Mouse (Mus musculus) mouse trophoblast stem cell (cell line): ENCODE data around the gene Pth.

Experiments
- in situ Hi-C, 2 experiments: fragments of 300-500 bp; cut with MseI, MboI; formaldehyde crosslinking; loops; 2 replicates in 1 of 2; 3 replicates in 1 of 2; pipeline ENCODE4 v1.15.1; 2025

Gene Pth

GRCm38 (mm10) chr7:113388470-113388869 is at the start of gene Pth:
Pth (minus strand) TSS chr7:113388570.
- in situ Hi-C loops: no loop called here

DNA sequence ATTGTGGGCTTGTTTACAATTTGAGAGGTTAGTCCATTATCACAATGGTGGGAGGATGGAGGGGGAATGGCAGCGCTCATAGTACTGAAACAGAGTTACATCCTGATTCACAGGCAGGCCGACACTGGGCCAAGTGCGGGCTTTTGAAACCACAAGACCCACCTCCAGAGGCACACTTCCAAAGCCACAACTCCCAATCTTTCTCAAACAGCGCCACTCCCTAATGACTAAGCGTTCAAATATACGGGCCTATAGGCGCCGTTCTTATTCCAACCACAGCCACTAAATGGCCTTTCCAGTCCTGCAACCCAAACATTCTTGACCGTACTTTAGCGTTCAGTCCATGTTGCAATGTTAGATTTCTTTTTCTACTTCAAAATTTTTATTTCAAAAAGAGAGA is 47.9 kb upstream of the Pth start:
- in situ Hi-C loops: no loop called here

GRCm38 (mm10) chr7:113434286-113434685 is 45.9 kb upstream of the Pth start:
- in situ Hi-C loops: no loop called here

DNA sequence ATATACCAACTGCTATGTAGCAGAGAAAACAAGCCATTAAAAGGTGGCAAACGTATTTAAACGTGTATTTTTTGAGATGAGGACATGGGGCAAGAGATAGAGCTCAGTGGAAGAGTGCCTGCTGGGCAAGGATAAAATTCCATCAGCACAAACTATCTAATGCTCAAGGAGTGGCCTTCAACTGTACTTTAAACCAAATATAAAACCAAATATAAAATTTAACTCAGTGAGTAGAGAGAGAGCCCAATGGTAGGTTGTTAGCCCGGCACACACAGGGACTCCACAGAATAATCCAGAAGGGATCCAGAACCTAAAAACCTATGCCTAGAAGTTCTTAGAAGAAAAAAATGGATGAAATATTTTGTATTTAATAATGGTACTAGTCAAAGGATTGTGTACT is 45.1 kb upstream of the Pth start:
- in situ Hi-C loops: no loop called here

DNA sequence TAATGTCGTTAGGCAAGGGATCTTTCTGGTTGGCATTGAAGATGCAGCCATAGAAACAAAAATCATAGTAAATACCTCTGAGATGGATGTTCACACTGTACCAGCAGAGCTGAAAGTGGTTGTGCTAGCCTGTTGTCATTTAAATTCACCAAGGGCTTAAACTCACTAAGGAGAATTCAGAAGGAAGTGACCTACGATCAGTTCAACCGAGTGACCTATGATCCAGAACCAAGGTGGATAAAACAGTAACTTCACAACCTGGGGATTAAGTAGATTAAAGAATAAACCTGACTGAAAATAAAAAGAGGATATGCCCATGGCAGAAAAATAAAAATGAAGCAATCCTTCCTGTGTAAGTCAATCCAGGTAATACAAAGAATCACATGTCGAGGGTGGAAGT is 44.5 kb upstream of the Pth start:
- in situ Hi-C loops: no loop called here

DNA sequence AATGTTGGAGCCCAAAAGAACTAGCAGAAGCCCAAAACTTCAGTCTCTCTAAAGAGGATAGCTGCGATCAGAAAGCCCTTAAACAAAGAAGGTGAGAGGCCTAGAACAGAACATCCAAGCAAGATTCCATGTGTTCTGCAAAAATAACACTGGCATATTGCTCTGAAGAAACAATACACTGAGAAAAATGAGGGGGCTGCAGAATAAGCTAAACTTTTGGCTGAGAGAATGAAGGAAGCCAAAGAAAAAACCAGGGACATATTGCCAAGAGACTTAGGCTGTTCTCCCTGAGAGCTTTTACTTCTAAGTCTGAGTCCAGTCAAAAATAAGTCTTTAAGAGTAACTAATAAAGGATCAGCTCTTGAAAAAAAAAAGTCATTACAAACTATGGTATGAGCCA is 32.4 kb upstream of the Pth start:
- in situ Hi-C loops: no loop called here

- in situ Hi-C loops: no loop called here
These were observed 30.9 kb upstream of the Pth start for GRCm38 (mm10) chr7:113419070-113419782.

- in situ Hi-C loops: no loop called here
These were observed 28.2 kb upstream of the Pth start for GRCm38 (mm10) chr7:113416536-113416935.

- in situ Hi-C loops: no loop called here
These were observed 26.9 kb upstream of the Pth start for GRCm38 (mm10) chr7:113415256-113415655.

DNA sequence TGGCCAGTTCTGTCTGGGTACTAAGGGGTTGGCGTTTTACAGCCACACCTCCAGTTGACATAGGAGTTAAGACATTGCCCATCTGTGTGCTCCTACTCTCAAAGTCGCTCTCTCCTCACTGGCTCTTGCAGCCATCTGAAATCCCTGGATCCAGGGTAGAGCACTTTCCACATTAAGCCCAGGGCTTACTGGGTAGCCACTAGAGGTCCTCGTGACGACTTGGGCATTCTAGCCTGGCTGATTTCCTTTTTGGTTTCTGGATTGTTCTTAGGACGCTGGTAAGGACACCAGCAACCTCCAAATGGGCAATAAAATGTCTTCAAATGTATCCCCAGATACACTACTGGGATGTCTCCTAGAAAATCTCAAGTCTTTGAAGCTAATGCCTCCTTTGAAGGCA is 20.3 kb upstream of the Pth start:
- in situ Hi-C loops: no loop called here

- in situ Hi-C loops: no loop called here
These were observed 9.7 kb upstream of the Pth start for GRCm38 (mm10) chr7:113398083-113398482.

DNA sequence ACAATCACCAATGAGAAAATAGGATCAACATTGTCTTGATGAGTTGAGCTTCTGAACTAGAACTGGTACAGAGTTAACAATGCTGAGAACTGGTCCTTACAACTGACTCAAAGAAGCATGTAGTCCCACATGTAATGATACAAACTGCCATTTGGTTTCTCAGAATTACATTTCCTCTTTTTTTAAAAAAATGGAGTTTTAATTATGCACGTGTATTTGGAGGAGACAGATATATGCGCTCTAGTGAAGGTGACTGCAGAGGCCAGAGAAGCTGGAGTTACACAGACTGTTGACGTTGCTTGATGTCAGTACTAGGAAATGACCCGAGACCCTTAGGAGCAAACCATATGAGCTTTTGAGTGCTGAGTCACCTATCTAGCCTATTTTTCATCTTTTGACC is 8.3 kb upstream of the Pth start:
- in situ Hi-C loops: no loop called here

DNA sequence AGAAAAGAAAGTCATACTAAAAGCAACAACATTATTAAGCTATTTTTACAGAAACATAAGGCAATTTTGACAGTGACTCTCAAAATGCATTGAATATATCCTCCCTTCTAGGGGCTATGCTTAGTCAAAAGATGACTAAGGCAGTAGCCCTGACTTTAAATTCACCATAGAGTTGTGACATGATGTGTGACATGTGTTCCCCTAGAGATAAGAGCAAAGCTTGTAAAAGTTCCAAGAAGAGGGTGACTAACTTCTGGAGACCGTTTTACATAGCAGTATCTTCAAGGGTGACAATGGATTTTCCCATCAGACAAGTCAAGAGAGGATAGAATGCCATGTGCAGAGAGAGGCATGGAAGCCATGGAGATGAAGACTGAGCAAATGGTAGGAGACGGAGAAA is 3.2 kb upstream of the Pth start:
- in situ Hi-C loops: no loop called here

GRCm38 (mm10) chr7:113377875-113378658 is 10.3 kb downstream of the Pth start:
- in situ Hi-C loops: loop anchor here in 1 of 2 experiments (5.0 kb wide), 1 partner anchor 214 kb away; no protein-coding TSS in a partner anchor

- in situ Hi-C loops: no loop called here
These were observed 15.7 kb downstream of the Pth start for GRCm38 (mm10) chr7:113372682-113373081.

DNA sequence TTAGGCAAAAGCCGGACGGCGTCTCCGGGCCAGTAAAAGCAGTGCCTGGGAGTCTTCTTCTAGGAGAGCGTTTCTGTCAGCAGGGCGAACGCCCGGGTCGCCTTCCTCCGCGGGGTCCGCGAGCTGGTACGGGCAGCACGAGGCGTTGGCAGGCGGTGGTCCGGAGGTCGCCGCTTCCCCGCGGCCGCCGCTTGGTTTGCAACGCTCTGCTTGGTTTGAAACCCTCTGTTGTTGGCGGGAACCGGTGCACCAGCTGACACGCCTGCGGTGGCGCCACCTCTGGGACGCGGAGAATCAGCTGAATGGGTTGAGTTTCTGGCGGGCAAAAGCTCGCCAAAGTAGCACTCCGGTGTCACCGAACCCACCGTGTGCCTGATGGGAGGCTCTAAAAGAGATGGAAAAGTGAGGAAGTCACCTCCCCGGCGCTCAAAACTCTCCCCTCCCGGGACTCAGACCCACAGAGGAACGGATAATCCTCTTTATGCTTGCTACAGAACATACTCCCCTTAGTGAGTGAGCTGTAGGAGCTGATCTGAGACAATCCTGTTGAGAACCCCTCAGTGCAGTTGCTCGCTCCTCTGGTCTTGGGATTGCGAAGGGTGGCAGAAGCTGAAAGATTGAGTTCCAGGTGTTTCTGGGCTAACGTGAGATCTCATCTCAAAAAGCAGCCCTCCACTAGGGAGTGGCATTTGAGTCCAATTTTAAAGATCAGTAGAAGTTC is 18.6 kb downstream of the Pth start:
- in situ Hi-C loops: no loop called here

GRCm38 (mm10) chr7:113368746-113369619 is 19.4 kb downstream of the Pth start, which contains the start of gene Btbd10:
Btbd10 (minus strand) TSS chr7:113369392.
- in situ Hi-C loops: no loop called here

DNA sequence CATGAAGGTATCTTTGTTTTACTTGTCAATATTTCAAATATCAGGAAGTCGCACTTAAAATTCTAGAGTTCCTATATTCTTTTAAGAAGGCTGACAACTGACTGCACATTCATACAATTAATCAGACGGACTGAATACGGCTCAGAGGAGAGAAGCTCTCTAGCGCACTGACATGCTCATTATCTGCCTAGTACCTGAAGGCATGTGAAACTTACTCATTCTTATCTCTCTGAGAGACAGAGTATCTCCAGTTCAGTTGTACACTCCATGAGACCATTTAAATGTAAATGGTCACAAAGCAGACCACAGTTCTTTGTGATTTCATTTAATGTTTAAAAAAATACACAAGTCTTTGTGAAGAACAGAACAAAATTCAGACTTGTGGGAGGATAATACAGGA is 20.9 kb downstream of the Pth start:
- in situ Hi-C loops: no loop called here

DNA sequence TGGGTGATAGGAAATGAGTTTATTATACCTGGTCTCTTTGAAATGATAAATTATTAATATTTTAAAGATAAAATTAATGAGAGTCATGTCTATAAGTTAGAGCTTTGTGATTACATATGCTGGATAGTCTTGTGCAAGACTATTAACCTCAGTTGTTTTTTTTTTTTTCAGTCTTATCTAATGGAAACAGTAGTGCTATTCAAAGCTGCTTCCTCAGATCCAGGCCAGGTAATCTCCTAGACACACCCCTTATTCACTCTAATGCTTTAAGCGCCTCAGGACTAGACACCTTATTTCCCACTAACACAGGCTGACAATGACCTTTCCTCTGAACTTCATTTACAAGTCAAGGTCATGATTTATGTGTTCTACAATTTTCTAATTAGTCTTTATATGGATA is 39.3 kb downstream of the Pth start:
- in situ Hi-C loops: no loop called here

GRCm38 (mm10) chr7:113347694-113348093 is 40.7 kb downstream of the Pth start:
- in situ Hi-C loops: no loop called here

- in situ Hi-C loops: no loop called here
These were observed 41.1 kb downstream of the Pth start for GRCm38 (mm10) chr7:113347271-113347670.
